Mouse (Mus musculus): ENCODE results near the gene Cmtm1. TPM values are rescaled to one million over a fixed set of nuclear protein-coding genes. Genes with fewer than 3 reads are reported as not detected.

The Cmtm1 gene
- polyA plus RNA-seq, 1 experiment from 2014 or later = not detected

DNA sequence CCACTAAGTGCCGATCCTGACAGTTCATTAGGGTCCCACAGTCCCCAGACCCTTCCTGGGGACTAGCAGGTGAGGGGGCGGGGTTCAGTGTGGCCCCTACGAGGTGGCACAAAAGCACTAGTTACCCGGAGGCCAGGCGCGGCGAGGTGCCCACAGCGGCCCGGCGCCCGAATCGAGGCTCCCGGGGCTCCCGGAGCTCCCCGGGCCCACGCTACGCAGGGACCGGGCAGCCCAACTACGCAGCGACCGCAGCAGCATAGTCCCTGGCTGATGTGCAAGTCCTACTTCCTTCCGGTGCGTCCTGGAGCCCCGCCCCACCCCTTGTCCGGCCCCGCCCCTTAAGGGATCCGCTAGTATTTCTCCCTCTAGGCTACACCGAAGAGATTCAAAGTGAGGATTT lies 61.7 kb downstream of the Cmtm1 start, which contains the start of gene Tk2:
Tk2 (minus strand) TSS at position 283 of the 400 bp plus-strand sequence.
- under 1% methylated on average over 28 of the region's 28 CpGs for WGBS
- no peaks in the 10 kb centered on the region for H3K27me3 ChIP-seq (ENCODE audit: insufficient read depth, poor library complexity, severe bottlenecking)
- peaks cover 35% of the 10 kb centered on the region for H3K4me1 ChIP-seq (replicated peaks)
- peak; percentile 86 for DNase-seq (ENCODE audit: low spot score)
- H3K9me3 ChIP-seq = no peaks in the 10 kb centered on the region
- H3K27ac ChIP-seq = peak within 1 kb of the TSS; percentile 90
- peak within 1 kb of the TSS; percentile 91 for H3K4me3 ChIP-seq
- peaks cover 10% of the 10 kb centered on the region for H3K36me3 ChIP-seq

DNA sequence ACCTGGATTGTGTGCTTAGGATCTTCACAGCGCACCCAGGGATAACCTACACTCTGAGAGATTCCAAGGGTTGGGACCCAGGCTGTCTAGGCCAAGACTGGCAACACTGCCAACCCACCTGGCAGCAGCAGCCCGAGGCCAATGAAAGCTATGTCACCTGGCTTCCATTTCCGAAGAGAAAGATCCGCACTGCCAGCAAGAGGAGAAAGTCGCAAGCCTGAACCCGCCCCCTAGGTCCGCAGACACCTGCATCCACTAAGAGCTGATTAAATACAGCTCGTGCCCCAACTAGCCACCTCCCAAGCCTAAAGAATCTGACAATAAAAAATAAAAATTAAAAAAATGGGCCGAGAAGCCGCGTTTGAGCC lies 62.1 kb downstream of the Cmtm1 start:
- peaks cover 35% of the 10 kb centered on the region for H3K4me1 ChIP-seq (replicated peaks)
- peak overlapping the region; percentile 91 for H3K4me3 ChIP-seq
- no peaks in the 10 kb centered on the region for H3K9me3 ChIP-seq
- H3K36me3 ChIP-seq = peaks cover 13% of the 10 kb centered on the region
- 4% methylated on average over 11 of the region's 11 CpGs for whole genome bisulfite sequencing
- peak overlapping the region; percentile 90 for H3K27ac ChIP-seq
- no peak for DNase-seq (ENCODE audit: low spot score)
- no peaks in the 10 kb centered on the region for H3K27me3 ChIP-seq (ENCODE audit: insufficient read depth, poor library complexity, severe bottlenecking)

DNA sequence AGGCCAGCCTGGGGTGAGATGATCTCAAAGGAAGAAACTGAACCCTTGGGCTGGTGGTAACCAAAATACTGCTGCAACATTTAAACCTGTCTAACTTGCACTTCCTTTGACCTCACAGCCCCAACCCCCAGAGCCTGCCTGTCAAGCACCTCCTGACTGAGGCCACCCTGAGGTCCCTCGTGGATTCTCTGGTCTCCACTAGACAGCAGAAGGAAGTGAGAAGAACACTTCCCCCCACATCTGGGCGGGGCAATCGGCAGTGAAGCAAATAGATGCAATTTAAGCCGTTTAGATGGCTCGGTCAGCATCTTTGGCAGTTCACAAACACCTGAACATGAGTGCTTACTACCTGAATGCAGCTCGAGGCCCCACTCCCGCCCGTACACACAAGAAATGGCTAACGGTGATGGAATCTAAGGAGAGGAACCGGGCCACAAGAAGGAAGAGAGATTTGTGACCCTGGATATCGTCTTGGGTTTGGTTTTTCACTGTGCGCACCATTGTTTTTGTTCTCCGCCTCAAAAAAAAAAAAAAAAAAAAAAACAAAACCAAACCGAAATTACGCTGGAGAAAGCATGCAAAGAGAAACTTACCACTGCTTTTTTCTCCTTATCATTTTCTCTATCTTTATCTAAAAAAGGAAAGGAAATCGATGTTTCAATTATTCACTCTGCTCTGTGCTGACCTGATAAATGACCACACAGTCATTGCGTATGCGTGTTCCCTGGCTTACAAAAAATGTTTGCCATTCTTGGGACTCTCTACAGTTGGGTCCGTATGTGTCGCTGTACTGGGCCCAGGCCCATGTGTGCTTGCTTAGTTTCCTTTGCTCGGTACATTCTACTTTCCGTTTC lies 62.7 kb downstream of the Cmtm1 start:
- 73% methylated on average over 22 of the region's 22 CpGs for WGBS
- no peak for DNase-seq (ENCODE audit: low spot score)
- H3K4me1 ChIP-seq (replicated peaks) = peaks cover 35% of the 10 kb centered on the region
- H3K27me3 ChIP-seq (ENCODE audit: insufficient read depth, poor library complexity, severe bottlenecking) = no peaks in the 10 kb centered on the region
- H3K4me3 ChIP-seq = peak overlapping the region; percentile 91
- H3K27ac ChIP-seq = peak overlapping the region; percentile 90; the same call in 1 of the 2 replicates
- H3K36me3 ChIP-seq = peaks cover 20% of the 10 kb centered on the region
- no peaks in the 10 kb centered on the region for H3K9me3 ChIP-seq

DNA sequence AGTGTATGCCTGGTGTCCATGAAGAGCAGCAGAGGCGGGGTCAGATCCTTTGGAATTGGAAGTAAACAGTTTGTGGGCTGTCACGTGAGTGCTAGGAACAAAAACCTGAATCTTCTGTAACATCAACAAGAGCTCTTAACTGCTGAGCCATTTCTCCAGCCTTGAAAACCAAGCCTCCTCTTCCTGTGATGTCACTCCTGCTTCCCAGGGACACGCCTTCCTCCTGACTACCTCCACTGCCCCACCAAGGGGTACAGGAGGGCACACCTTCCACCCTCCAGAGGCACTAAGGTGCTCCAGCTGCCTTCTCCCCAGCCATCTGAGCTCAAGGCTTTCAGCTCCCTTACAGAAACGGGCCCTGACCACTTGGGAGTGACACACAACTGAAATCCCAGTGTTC lies 63.3 kb downstream of the Cmtm1 start:
- Histone ChIP-seq H3K9me3 (no peaks in the 10 kb centered on the region), H3K27ac (no peak overlapping the region), H3K4me1 (replicated peaks) (peaks cover 28% of the 10 kb centered on the region), H3K27me3 (ENCODE audit: insufficient read depth, poor library complexity, severe bottlenecking) (no peaks in the 10 kb centered on the region), H3K4me3 (no peak overlapping the region), H3K36me3 (peaks cover 26% of the 10 kb centered on the region)
- DNase-seq (ENCODE audit: low spot score) = no peak
- 90% methylated on average over 4 of the region's 4 CpGs for WGBS

Other genes with a start within 250 kb of the Cmtm1 start
- 13.2 and 14.6 TPM in 2 replicates for gene Cdh5, start 208.5 kb downstream of the Cmtm1 start, polyA plus RNA-seq (2016; fragmentation: Nextera tagmentation; extraction: Ambion mirVana)
- 0.15 and 0.85 TPM in 2 replicates for gene Bean1, start 139.7 kb downstream of the Cmtm1 start, polyA plus RNA-seq (2016; fragmentation: Nextera tagmentation; extraction: Ambion mirVana)
- 28.3 and 31.7 TPM in 2 replicates for gene Tk2, start 61.6 kb downstream of the Cmtm1 start, polyA plus RNA-seq (2016; fragmentation: Nextera tagmentation; extraction: Ambion mirVana)
- gene Cklf, start 59.3 kb downstream of the Cmtm1 start, polyA plus RNA-seq (2016; fragmentation: Nextera tagmentation; extraction: Ambion mirVana) = 35.8 and 36.7 TPM in 2 replicates
- not detected in 2 replicates for gene Cmtm2a, start 17.0 kb downstream of the Cmtm1 start, polyA plus RNA-seq (2016; fragmentation: Nextera tagmentation; extraction: Ambion mirVana)
- not detected in 2 replicates for gene Gm45711, start 64 bp downstream of the Cmtm1 start, polyA plus RNA-seq (2016; fragmentation: Nextera tagmentation; extraction: Ambion mirVana)
- gene Gm11020, start 11.4 kb upstream of the Cmtm1 start, polyA plus RNA-seq (2016; fragmentation: Nextera tagmentation; extraction: Ambion mirVana) = not detected in 2 replicates
- gene Cmtm2b, start 12.1 kb upstream of the Cmtm1 start, polyA plus RNA-seq (2016; fragmentation: Nextera tagmentation; extraction: Ambion mirVana) = not detected in 2 replicates
- 76.5 and 83.1 TPM in 2 replicates for gene Cmtm3, start 29.3 kb upstream of the Cmtm1 start, polyA plus RNA-seq (2016; fragmentation: Nextera tagmentation; extraction: Ambion mirVana)
- 1.9 TPM in 2 replicates for gene Cmtm4, start 85.7 kb upstream of the Cmtm1 start, polyA plus RNA-seq (2016; fragmentation: Nextera tagmentation; extraction: Ambion mirVana)
- 80.8 and 81.0 TPM in 2 replicates for gene Dync1li2, start 132.9 kb upstream of the Cmtm1 start, polyA plus RNA-seq (2016; fragmentation: Nextera tagmentation; extraction: Ambion mirVana)
- gene Terb1, start 199.8 kb upstream of the Cmtm1 start, polyA plus RNA-seq (2016; fragmentation: Nextera tagmentation; extraction: Ambion mirVana) = 0.12 and 0.29 TPM in 2 replicates
- gene Nae1, start 224.5 kb upstream of the Cmtm1 start, polyA plus RNA-seq (2016; fragmentation: Nextera tagmentation; extraction: Ambion mirVana) = 121 and 126 TPM in 2 replicates
- 0.90 and 1.4 TPM in 2 replicates for gene Car7, start 224.5 kb upstream of the Cmtm1 start, polyA plus RNA-seq (2016; fragmentation: Nextera tagmentation; extraction: Ambion mirVana)

Data from hindbrain, embryonic 10.5 days (tissue).